Mouse (Mus musculus): Measurements from ENCODE around the gene Mthfd1. TPM values are rescaled to one million over a fixed set of nuclear protein-coding genes. Genes with fewer than 3 reads are reported as not detected.

Mthfd1 gene
- polyA plus RNA-seq, 1 experiment, result not detected

DNA sequence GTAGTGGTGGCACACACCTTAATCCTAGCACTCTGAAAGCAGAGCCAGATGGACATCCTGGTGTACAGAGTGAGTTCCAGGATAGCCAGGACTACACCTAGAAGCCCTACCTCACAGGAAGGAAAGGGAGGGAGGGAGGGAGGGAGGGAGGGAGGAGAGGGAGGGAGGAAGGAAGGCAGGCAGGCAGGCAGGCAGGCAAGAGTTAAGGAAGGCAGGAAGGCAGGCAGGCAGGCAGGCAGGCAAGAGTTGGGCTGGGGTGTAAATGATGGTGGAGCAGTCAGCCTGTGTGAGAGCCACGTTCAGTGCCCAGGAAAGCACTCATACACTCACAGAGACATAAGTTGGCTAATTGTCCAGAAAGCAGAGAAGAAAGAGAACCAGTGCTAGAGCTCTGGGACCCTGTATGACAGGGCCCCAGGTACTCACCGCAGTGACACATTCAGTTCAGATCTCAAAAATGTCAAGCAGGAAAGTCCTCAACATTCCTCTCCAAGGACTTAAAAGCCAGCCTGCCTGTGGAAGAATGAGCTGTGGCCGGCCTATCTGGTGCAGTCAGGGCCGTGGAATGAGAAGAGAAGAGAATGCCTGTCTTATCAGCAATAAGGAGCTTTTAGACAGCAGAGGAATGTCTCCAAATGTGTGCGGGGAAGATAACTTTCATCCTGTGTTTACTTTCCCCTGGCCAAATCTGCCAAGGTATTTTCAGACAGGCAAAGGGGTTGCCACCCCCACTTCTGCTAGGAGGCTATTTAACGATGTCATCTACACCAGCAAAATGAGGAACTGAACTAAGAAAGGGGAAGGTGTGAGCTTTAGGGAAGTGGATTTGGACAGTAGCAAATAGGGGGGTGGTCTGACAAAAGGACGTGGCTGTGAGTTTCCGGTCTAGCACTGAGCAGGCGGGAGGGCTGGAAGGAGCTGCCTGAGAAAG, 63.4 kb downstream of the Mthfd1 start:
- Histone ChIP-seq H3K4me3 (ENCODE audit: insufficient read depth, low read depth, low read length) (no peak overlapping the region), H3K4me1 (ENCODE audit: control insufficient read depth, insufficient read depth, low read length) (no peaks in the 10 kb centered on the region), H3K27ac (ENCODE audit: insufficient read depth, low read depth, low read length) (no peak overlapping the region)
- no peak for TF ChIP-seq CTCF (IDR thresholded peaks at IDR 0.05; ENCODE audit: insufficient read depth, low read depth, low read length)
- no peak for TF ChIP-seq POLR2A (IDR thresholded peaks at IDR 0.05; ENCODE audit: insufficient read depth, low read depth, low read length)
- 75% methylated on average over 9 of the region's 9 CpGs for WGBS

DNA sequence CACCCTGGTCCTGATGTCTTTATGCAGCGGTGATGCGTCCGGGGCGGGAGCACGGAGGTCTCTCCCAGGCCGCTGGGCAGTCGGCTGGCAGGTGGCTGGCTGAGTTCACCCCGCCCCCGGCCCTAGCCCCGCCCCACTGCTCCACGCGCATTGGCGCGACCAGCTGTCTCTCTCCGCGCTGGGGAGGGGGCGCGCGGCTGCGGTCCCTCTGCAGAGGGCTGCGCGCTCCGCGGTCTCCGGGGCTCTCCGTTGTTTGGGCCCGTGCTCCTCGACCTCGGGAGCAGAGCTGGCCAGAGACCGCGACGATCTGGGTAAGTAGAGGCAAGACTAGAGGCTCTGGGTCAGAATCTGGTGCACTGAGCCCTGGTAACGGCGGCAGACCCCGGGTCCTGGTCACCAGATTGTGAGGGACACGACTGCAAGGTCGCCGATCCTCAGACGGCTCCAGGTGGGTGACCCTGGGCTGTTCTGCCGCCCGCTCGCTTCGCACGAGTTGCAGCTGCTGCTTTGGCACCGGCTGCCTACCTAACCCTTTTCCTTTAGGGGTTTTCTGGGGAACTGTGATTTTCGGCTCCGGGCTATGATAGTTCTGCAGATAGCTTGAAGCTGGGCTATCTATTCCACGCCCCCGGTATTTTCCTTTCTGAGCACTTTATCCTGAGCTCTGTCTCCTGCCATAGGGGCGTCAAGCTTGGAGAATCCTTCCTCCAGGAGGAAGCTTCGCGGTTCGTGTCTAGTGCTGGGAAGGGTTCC, 69.8 kb downstream of the Mthfd1 start, which contains the start of gene Akap5:
Gene Akap5 (plus strand): TSS at position 213 of the 753 bp plus-strand sequence.
- peaks cover 9% of the 10 kb centered on the region for H3K4me1 ChIP-seq (ENCODE audit: control insufficient read depth, insufficient read depth, low read length)
- H3K4me3 ChIP-seq (ENCODE audit: insufficient read depth, low read depth, low read length), result peak within 1 kb of the TSS; percentile 83
- peak within 1 kb of the TSS; percentile 58; the same call in 1 of the 2 replicates for H3K27ac ChIP-seq (ENCODE audit: insufficient read depth, low read depth, low read length)
- TF ChIP-seq POLR2A (IDR thresholded peaks at IDR 0.05; ENCODE audit: insufficient read depth, low read depth, low read length), result peak; percentile 84; the same call in 1 of the 2 replicates
- TF ChIP-seq CTCF (IDR thresholded peaks at IDR 0.05; ENCODE audit: insufficient read depth, low read depth, low read length), result no peak
- 1% methylated on average over 53 of the region's 53 CpGs for WGBS

DNA sequence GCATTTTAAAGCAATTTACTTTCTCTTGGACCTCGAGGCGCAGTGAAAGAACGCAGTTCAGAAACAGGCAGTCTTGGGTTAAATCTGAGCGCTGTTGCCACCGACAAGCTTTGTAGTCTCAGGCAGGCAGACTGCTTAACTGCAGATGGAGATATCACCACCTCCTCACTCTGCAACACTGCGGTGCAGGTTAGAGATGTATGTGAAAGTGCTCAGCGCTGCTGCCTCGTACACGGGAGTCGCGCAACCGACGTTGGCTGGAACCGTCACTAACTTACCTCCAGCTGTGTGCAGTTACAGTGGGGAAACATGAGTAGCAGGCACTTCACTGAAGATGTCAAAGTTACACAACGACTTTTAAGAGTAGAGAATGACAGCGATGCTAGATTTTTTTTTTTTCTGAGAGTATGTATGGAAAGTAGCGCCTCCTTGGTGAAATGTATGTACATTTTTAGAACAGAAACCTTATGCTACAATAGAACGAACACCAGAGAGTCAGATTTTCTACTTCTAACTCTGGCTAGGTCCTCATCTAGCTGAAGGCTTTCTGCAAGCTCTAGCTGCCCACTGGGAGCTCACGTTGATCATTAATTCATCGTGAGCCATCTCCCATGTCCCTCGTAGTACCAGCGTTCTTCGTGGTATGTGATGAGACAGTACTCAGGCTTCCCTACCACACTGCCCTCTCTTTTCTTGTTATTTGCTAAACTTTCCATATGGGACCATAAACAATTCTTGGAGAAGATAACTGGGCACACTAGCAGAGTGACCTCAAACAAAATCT, 71.5 kb downstream of the Mthfd1 start:
- TF ChIP-seq CTCF (IDR thresholded peaks at IDR 0.05; ENCODE audit: insufficient read depth, low read depth, low read length), result no peak
- no peak for TF ChIP-seq POLR2A (IDR thresholded peaks at IDR 0.05; ENCODE audit: insufficient read depth, low read depth, low read length)
- peaks cover 11% of the 10 kb centered on the region for H3K4me1 ChIP-seq (ENCODE audit: control insufficient read depth, insufficient read depth, low read length)
- H3K4me3 ChIP-seq (ENCODE audit: insufficient read depth, low read depth, low read length), result peak overlapping the region; percentile 21
- WGBS, result 58% methylated on average over 23 of the region's 23 CpGs
- H3K27ac ChIP-seq (ENCODE audit: insufficient read depth, low read depth, low read length), result no peak overlapping the region

DNA sequence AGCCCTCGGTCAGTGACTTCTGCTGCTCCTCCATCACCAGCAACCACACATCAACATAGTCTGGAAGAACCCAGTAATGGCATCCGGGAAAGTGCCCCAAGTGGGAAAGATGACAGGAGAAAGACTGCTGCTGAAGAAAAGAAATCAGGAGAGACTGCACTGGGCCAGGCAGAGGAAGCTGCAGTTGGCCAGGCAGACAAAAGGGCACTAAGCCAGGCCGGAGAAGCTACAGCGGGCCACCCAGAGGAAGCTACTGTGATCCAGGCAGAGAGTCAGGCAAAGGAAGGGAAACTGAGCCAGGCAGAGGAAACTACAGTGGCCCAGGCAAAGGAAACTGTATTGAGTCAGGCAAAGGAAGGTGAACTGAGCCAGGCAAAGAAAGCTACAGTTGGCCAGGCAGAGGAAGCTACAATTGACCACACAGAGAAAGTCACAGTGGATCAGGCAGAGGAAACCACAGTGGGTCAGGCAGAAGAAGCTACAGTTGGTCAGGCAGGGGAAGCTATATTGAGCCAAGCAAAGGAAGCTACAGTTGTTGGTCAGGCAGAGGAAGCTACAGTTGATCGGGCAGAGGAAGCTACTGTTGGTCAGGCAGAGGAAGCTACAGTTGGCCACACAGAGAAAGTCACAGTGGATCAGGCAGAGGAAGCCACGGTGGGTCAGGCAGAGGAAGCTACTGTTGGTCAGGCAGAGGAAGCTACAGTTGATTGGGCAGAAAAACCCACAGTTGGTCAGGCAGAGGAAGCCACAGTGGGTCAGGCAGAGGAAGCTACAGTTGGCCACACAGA, 73.7 kb downstream of the Mthfd1 start:
- H3K4me3 ChIP-seq (ENCODE audit: insufficient read depth, low read depth, low read length), result no peak overlapping the region
- 81% methylated on average over 6 of the region's 6 CpGs for WGBS
- peaks cover 11% of the 10 kb centered on the region for H3K4me1 ChIP-seq (ENCODE audit: control insufficient read depth, insufficient read depth, low read length)
- no peak for TF ChIP-seq CTCF (IDR thresholded peaks at IDR 0.05; ENCODE audit: insufficient read depth, low read depth, low read length)
- TF ChIP-seq POLR2A (IDR thresholded peaks at IDR 0.05; ENCODE audit: insufficient read depth, low read depth, low read length), result no peak
- no peak overlapping the region for H3K27ac ChIP-seq (ENCODE audit: insufficient read depth, low read depth, low read length)

DNA sequence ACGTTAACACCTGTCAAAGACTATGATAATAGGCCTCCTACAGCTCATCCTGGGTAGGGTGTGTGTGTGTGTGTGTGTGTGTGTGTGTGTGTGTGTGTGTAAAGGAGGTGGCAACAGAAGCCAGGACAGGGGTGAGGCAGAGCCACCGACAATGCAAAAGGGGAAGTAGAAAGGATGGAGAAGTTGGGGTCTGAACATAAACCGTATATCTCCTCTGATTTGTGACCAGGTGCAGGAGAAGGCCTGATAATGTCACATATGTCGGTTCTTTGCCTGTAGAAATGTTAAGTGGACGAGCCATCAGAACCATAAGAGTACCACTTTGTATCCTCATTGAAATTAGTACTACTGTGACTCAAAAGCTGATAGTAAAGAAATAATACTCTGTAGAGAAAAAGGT, 78.6 kb downstream of the Mthfd1 start:
- no peak for TF ChIP-seq CTCF (IDR thresholded peaks at IDR 0.05; ENCODE audit: insufficient read depth, low read depth, low read length)
- TF ChIP-seq POLR2A (IDR thresholded peaks at IDR 0.05; ENCODE audit: insufficient read depth, low read depth, low read length), result no peak
- H3K4me1 ChIP-seq (ENCODE audit: control insufficient read depth, insufficient read depth, low read length), result peaks cover 7% of the 10 kb centered on the region
- H3K4me3 ChIP-seq (ENCODE audit: insufficient read depth, low read depth, low read length), result no peak overlapping the region
- H3K27ac ChIP-seq (ENCODE audit: insufficient read depth, low read depth, low read length), result no peak overlapping the region
- 96% methylated on average over 5 of the region's 5 CpGs for WGBS

DNA sequence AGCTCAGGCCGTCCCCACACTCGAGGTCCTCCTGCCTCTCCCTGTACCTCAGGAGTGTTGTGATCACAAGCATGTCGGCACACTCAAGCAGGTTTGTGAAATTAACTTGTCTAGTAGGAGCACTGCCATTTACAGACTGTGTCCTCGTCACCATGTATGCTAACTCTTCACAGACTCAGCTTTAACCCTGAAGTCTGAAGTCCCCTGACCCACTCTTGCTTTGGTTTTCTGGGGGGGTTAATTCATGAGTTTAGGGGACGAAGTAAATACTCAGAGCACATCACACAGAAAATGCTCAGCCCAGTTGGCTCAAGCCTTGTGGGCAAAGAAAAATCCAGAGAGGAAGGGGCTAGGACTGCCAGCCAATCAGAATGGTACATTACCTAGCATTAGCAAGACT, 80.5 kb downstream of the Mthfd1 start:
- Histone ChIP-seq H3K4me1 (ENCODE audit: control insufficient read depth, insufficient read depth, low read length) (peaks cover 1% of the 10 kb centered on the region; the same call in 1 of the 2 replicates), H3K27ac (ENCODE audit: insufficient read depth, low read depth, low read length) (no peak overlapping the region), H3K4me3 (ENCODE audit: insufficient read depth, low read depth, low read length) (no peak overlapping the region)
- TF ChIP-seq POLR2A (IDR thresholded peaks at IDR 0.05; ENCODE audit: insufficient read depth, low read depth, low read length), result no peak
- TF ChIP-seq CTCF (IDR thresholded peaks at IDR 0.05; ENCODE audit: insufficient read depth, low read depth, low read length), result no peak
- WGBS, result 82% methylated on average over 5 of the region's 5 CpGs

DNA sequence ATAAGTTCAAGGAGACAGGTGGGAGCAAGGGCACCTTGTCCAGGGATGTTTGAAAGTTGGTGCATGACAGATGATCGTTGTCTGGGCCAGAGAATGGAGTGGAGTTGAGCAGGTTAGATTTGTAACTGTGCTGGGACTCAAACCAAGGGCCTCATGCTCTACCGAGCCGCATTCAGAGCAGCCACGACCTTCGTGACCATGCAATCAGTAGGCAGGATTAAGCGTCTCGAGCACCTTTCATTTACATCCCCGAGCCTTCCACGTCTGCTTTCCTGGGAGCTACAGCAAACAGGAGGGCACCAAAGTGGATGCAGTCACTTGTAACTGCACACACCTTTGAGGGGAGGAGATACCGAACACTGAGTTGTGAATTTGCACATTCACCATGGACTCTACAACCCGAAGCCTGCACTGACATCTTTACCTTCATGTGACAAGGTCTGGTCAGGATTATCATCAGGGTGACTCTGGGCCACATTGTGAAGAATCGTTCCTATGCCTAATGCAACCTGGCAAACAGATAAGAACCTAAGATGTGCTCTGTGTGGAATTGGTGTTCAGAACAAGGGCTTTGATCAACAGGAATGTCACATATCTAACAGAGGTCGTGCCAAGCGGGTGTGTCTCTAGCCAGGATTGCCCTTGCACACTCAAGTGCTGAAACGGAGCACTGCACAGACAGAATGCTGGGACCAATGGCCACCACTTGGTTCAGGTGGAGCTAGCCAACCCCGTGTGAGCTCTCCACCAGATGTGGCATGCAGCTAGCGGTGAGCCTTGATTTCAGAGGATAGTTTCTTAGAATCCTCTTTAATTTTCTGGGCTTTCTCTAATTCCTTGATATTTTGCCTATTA, 81.2 kb downstream of the Mthfd1 start:
- 85% methylated on average over 17 of the region's 17 CpGs for WGBS
- Histone ChIP-seq H3K4me3 (ENCODE audit: insufficient read depth, low read depth, low read length) (no peak overlapping the region), H3K27ac (ENCODE audit: insufficient read depth, low read depth, low read length) (no peak overlapping the region), H3K4me1 (ENCODE audit: control insufficient read depth, insufficient read depth, low read length) (no peaks in the 10 kb centered on the region)
- no peak for TF ChIP-seq CTCF (IDR thresholded peaks at IDR 0.05; ENCODE audit: insufficient read depth, low read depth, low read length)
- no peak for TF ChIP-seq POLR2A (IDR thresholded peaks at IDR 0.05; ENCODE audit: insufficient read depth, low read depth, low read length)
